Mouse (Mus musculus) liver, postnatal 0 days (tissue): ENCODE data around the gene Rgs6.

ENCODE experiments used
- CTCF ChIP-seq: sonication (generic); IDR thresholded peaks from 2 replicates; pipeline ENCODE4 v1.5.1; 2016; ENCODE audit warnings: antibody characterized with exemption, low read depth
- EP300 ChIP-seq: IDR thresholded peaks from 2 replicates; pipeline ENCODE4 v1.6.1; 2016; ENCODE audit warnings: antibody characterized with exemption, low read depth, mild to moderate bottlenecking

DNA sequence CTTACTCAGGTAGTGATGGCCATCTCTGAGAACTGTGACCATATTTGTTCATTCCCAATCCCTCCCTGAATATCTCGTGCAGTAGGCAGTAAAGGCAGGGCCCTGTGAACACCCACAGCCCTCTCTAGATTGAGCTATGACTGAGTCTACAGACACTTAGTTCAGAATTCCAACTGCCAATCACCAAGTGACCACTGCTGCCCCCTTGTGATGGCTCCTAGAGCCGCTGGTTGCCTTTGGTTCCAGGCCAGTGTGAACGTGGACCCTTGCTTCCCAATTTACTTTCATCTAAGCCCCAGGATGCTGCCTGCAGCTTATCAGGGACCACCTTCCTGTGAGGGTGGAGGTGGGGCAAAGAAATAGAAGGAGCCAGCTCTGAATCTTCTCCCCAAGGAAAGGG, 438.9 kb downstream of the Rgs6 start:
- TF ChIP-seq EP300 = no peak
- peak; percentile 46 for TF ChIP-seq CTCF
